Mouse (Mus musculus): ENCODE data around the gene Psmb4.
"Not testable (repeated sequence)": the region's sequence is repeated elsewhere in the genome, so short reads cannot be mapped to it uniquely, and the experiment has no call there.

- TF ChIP-seq TAL1, GATA1 (IDR thresholded peaks at IDR 0.05; ENCODE audit: low read length): not testable (repeated sequence)
Measured at GRCm38 (mm10) chr3:94904759-94905158, 18.0 kb upstream of the Psmb4 start.

All from erythroblast, embryonic 14.5 days (primary cell).